Mouse (Mus musculus): Measurements from ENCODE around the gene Cox6a2. TPM values are rescaled to one million over a fixed set of nuclear protein-coding genes. Genes with fewer than 3 reads are reported as not detected.
A peak's percentile ranks its signal among the peaks of the same experiment; 100 is the strongest.

Gene Cox6a2
- 186 and 243 TPM in 2 replicates for polyA plus RNA-seq (2012; rRNA removed)

DNA sequence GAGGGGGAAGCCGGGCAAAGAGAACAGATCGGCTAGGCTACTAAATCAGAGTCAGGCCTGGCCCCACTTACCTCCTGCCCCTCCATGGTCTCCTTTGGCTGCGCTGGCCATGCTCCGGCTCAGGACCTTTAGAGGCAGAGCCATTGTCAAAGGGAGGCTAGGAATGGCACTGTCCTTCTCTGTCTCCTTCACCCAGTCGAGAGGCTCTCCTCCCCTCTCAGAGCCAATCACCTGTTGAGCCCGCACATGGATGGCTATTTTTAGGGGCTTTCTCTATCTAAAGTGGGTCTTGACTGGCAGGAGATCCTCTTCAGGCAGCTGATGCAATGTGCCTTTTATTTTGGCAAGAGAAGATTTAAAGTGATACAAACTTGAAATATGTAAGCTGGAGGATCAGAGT is at the start of gene Cox6a2:
Cox6a2 (minus strand) TSS at position 236 of the 400 bp plus-strand sequence.
- Histone ChIP-seq H3K4me1 (ENCODE audit: control insufficient read depth, insufficient read depth, low read length) (no peaks in the 10 kb centered on the region), H3K4me3 (replicated peaks; ENCODE audit: extremely low read depth, low read depth, low read length) (peak within 1 kb of the TSS; percentile 4)
- peak; percentile 16 for DNase-seq
- WGBS, result 64% methylated on average over 6 of the region's 6 CpGs
- no peak for TF ChIP-seq CTCF (IDR thresholded peaks at IDR 0.05; ENCODE audit: insufficient read depth, low read length)
- TF ChIP-seq POLR2A (IDR thresholded peaks at IDR 0.05; ENCODE audit: borderline replicate concordance, extremely low read depth, low read depth, low read length), result no peak

DNA sequence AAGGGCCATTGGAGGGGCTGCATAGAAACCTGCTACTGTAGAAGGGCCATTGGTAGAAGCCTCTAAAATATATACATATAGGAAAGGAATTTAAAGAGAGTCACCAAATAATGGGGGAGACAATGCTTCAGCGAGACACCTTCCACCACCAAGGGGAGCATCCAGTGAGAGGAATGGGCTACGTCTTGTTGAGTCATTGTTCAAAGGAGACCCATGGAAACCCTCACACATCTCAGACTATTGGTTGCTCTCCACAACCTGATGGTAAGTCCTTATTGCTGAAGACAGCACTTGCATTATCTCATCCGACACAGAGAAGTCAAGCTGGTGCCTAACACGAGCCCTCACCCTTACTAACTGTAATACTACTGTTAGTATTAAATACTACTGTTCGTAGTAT is 49.6 kb upstream of the Cox6a2 start:
- no peak for DNase-seq
- TF ChIP-seq CTCF (IDR thresholded peaks at IDR 0.05; ENCODE audit: insufficient read depth, low read length), result no peak
- TF ChIP-seq POLR2A (IDR thresholded peaks at IDR 0.05; ENCODE audit: borderline replicate concordance, extremely low read depth, low read depth, low read length), result no peak
- peaks cover 9% of the 10 kb centered on the region for H3K4me1 ChIP-seq (ENCODE audit: control insufficient read depth, insufficient read depth, low read length)
- no peak overlapping the region for H3K4me3 ChIP-seq (replicated peaks; ENCODE audit: extremely low read depth, low read depth, low read length)
- WGBS, result 76% methylated on average over 5 of the region's 5 CpGs

GRCm38 (mm10) chr7:128254978-128255377 is 48.8 kb upstream of the Cox6a2 start:
- DNase-seq, result no peak
- peaks cover 9% of the 10 kb centered on the region for H3K4me1 ChIP-seq (ENCODE audit: control insufficient read depth, insufficient read depth, low read length)
- TF ChIP-seq POLR2A (IDR thresholded peaks at IDR 0.05; ENCODE audit: borderline replicate concordance, extremely low read depth, low read depth, low read length) (0 out of 2 replicates have a peak, but pooled peaks have one; percentile 23), CTCF (IDR thresholded peaks at IDR 0.05; ENCODE audit: insufficient read depth, low read length) (no peak)
- WGBS, result 53% methylated on average over 2 of the region's 2 CpGs
- H3K4me3 ChIP-seq (replicated peaks; ENCODE audit: extremely low read depth, low read depth, low read length), result no peak overlapping the region

GRCm38 (mm10) chr7:128252609-128253008 is 46.4 kb upstream of the Cox6a2 start:
- no peak for TF ChIP-seq POLR2A (IDR thresholded peaks at IDR 0.05; ENCODE audit: borderline replicate concordance, extremely low read depth, low read depth, low read length)
- TF ChIP-seq CTCF (IDR thresholded peaks at IDR 0.05; ENCODE audit: insufficient read depth, low read length), result no peak

GRCm38 (mm10) chr7:128251946-128252345 is 45.8 kb upstream of the Cox6a2 start:
- DNase-seq, result no peak
- TF ChIP-seq CTCF (IDR thresholded peaks at IDR 0.05; ENCODE audit: insufficient read depth, low read length) (no peak), POLR2A (IDR thresholded peaks at IDR 0.05; ENCODE audit: borderline replicate concordance, extremely low read depth, low read depth, low read length) (no peak)
- H3K4me3 ChIP-seq (replicated peaks; ENCODE audit: extremely low read depth, low read depth, low read length), result no peak overlapping the region
- 57% methylated on average over 12 of the region's 12 CpGs for WGBS
- H3K4me1 ChIP-seq (ENCODE audit: control insufficient read depth, insufficient read depth, low read length), result peaks cover 9% of the 10 kb centered on the region

More at GRCm38 (mm10) chr7:128252609-128253008, 46.4 kb upstream of the Cox6a2 start:
- peaks cover 15% of the 10 kb centered on the region for H3K4me1 ChIP-seq (ENCODE audit: control insufficient read depth, insufficient read depth, low read length)
- no peak for DNase-seq
- 34% methylated on average over 24 of the region's 24 CpGs for WGBS
- H3K4me3 ChIP-seq (replicated peaks; ENCODE audit: extremely low read depth, low read depth, low read length), result no peak overlapping the region

- TF ChIP-seq POLR2A (IDR thresholded peaks at IDR 0.05; ENCODE audit: borderline replicate concordance, extremely low read depth, low read depth, low read length), result no peak; the same call in 1 of the 2 replicates
- TF ChIP-seq CTCF (IDR thresholded peaks at IDR 0.05; ENCODE audit: insufficient read depth, low read length), result no peak
- H3K4me3 ChIP-seq (replicated peaks; ENCODE audit: extremely low read depth, low read depth, low read length), result no peak overlapping the region
- no peak for DNase-seq
- 79% methylated on average over 5 of the region's 5 CpGs for WGBS
- H3K4me1 ChIP-seq (ENCODE audit: control insufficient read depth, insufficient read depth, low read length), result peaks cover 8% of the 10 kb centered on the region
Measured at GRCm38 (mm10) chr7:128249998-128250397, 43.8 kb upstream of the Cox6a2 start.

DNA sequence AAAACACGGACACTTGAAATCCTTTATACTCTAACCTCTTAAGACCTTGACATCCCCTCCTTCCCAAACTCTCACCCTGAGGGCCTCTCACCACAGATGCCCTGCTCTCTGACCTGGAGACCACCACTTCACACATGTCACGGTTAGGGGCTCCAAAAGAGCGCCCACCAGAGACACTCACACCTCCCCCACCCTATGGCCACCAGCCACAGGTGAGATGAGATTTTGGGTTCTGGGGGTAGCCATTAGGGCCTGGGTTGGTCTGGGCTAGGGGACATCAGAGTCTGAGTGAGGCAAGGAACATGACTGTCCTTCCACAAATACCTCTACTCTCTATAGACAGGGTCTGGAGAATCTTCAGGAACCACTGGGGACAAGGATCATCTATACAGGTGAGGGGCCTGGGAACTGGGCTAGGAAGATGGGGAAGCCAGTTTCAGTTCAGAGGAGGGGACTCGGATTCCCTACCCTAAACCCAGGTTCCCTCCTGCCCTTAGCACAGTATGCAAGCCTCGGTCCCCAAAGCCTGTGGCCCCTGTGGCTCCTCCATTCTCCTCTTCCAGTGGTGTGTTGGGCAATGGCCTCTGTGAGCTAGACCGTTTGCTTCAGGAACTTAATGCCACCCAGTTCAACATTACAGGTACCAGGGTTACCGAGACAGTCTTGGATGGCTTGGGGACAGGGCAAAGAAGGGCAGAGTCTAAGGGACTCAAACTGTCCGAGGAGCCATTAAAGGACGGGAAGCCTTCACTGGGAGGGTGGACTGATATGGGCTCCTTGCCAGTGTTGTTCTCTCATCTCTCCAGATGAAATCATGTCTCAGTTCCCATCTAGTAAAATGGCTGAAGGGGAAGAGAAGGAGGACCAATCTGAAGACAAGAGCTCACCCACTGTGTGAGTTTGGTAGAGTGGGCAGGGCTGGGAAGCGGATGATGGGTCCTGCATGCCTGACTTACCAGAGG is 42.2 kb upstream of the Cox6a2 start:
- Histone ChIP-seq H3K4me3 (replicated peaks; ENCODE audit: extremely low read depth, low read depth, low read length) (peak overlapping the region; percentile 44), H3K4me1 (ENCODE audit: control insufficient read depth, insufficient read depth, low read length) (peaks cover 8% of the 10 kb centered on the region)
- WGBS, result 51% methylated on average over 10 of the region's 10 CpGs
- no peak for DNase-seq
- TF ChIP-seq CTCF (IDR thresholded peaks at IDR 0.05; ENCODE audit: insufficient read depth, low read length) (no peak), POLR2A (IDR thresholded peaks at IDR 0.05; ENCODE audit: borderline replicate concordance, extremely low read depth, low read depth, low read length) (no peak)

DNA sequence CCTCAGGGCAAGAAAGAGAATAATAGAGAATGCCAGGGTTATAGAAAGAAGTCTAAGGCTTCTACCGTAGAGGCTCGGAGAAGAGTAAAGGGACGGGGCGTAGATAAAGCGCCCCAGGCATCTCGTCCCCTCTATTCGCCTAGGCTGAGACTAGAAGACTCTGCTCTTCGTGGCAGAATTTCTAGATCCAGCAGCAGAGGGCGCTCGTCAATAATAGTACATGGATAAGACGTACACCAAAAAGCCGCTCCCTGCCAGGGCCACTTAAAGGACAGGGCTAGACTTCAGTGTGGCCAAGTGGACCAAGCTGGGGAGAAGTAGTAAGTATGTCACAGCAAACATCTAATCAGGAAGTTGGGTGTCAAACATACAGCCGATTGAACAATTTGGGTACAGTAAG is 41.3 kb upstream of the Cox6a2 start:
- peak; percentile 86 for DNase-seq
- peak overlapping the region; percentile 75 for H3K4me3 ChIP-seq (replicated peaks; ENCODE audit: extremely low read depth, low read depth, low read length)

GRCm38 (mm10) chr7:128246496-128247391 is 40.6 kb upstream of the Cox6a2 start, which contains the start of gene Tgfb1i1:
Tgfb1i1 (plus strand) TSS chr7:128246812.
- H3K4me3 ChIP-seq (replicated peaks; ENCODE audit: extremely low read depth, low read depth, low read length), result peak within 1 kb of the TSS; percentile 75
- TF ChIP-seq CTCF (IDR thresholded peaks at IDR 0.05; ENCODE audit: insufficient read depth, low read length) (no peak), POLR2A (IDR thresholded peaks at IDR 0.05; ENCODE audit: borderline replicate concordance, extremely low read depth, low read depth, low read length) (peak; percentile 83; the same call in 1 of the 2 replicates)
- H3K4me1 ChIP-seq (ENCODE audit: control insufficient read depth, insufficient read depth, low read length), result peaks cover 8% of the 10 kb centered on the region
- WGBS, result 5% methylated on average over 30 of the region's 30 CpGs
- DNase-seq, result peak; percentile 72

More for the DNA sequence above, 41.3 kb upstream of the Cox6a2 start:
- peaks cover 8% of the 10 kb centered on the region for H3K4me1 ChIP-seq (ENCODE audit: control insufficient read depth, insufficient read depth, low read length)
- WGBS, result 1% methylated on average over 13 of the region's 13 CpGs
- peak; percentile 37; the same call in 1 of the 2 replicates for TF ChIP-seq POLR2A (IDR thresholded peaks at IDR 0.05; ENCODE audit: borderline replicate concordance, extremely low read depth, low read depth, low read length)
- peak; percentile 53 for TF ChIP-seq CTCF (IDR thresholded peaks at IDR 0.05; ENCODE audit: insufficient read depth, low read length)
